ENCODE assay signal across 8 mouse cellular contexts in genomic region chr11:87852690-87853596, GRCm38 (mm10). TPM values are rescaled to one million over a fixed set of nuclear protein-coding genes. Genes with fewer than 3 reads are reported as not detected.
DNase-seq lines count a peak whose midpoint lies in the region; ATAC-seq and TF ChIP-seq lines count a peak whose summit lies in the region.

TSS of gene Mks1 (plus strand) at chr11:87853215.

- peaks cover 2 to 13% of the 10 kb centered on the region in 2 experiments; a peak in 3 of 4 replicates for H3K4me1 ChIP-seq in ES-E14 (ENCODE audit: control insufficient read depth in 2 of 2, insufficient read depth in 2 of 2, low read length in 2 of 2, poor library complexity in 1 of 2)
- peaks cover 11% of the 10 kb centered on the region for H3K4me1 ChIP-seq in forebrain, embryonic 16.5 days (replicated peaks; ENCODE audit: control insufficient read depth, insufficient read depth, low read length)
- H3K4me1 ChIP-seq in lung, embryonic 14.5 days (ENCODE audit: insufficient read depth), result no peaks in the 10 kb centered on the region
- H3K4me1 ChIP-seq in olfactory bulb, adult 2 months (ENCODE audit: control insufficient read depth, insufficient read depth, low read length), result peaks cover 6% of the 10 kb centered on the region; the same call in 1 of the 2 replicates
- peaks cover 5% of the 10 kb centered on the region for H3K4me1 ChIP-seq in thymus, adult 2 months (replicated peaks; ENCODE audit: control insufficient read depth, insufficient read depth, low read length)

- H3K36me3 ChIP-seq in ES-E14 (ENCODE audit: control insufficient read depth, insufficient read depth, low read length, poor library complexity, severe bottlenecking), result peaks cover 12% of the 10 kb centered on the region; the same call in 1 of the 2 replicates
- H3K36me3 ChIP-seq in forebrain, embryonic 16.5 days (ENCODE audit: control insufficient read depth, insufficient read depth), result no peaks in the 10 kb centered on the region
- H3K36me3 ChIP-seq in lung, embryonic 14.5 days (ENCODE audit: insufficient read depth), result peaks cover 9% of the 10 kb centered on the region; the same call in 1 of the 2 replicates
- no peaks in the 10 kb centered on the region for H3K36me3 ChIP-seq in thymus, adult 2 months (ENCODE audit: control insufficient read depth, insufficient read depth, low read length)

- TF ChIP-seq POLR2A in olfactory bulb, adult 2 months (IDR thresholded peaks at IDR 0.05; ENCODE audit: insufficient read depth, low read depth, low read length), result peak; percentile 84
- peak; percentile 58; the same call in 1 of the 2 replicates for TF ChIP-seq POLR2A in thymus, adult 2 months (IDR thresholded peaks at IDR 0.05; ENCODE audit: control insufficient read depth, extremely low read depth, insufficient read depth, low read length, poor library complexity)

- H3K4me2 ChIP-seq in forebrain, embryonic 16.5 days (ENCODE audit: low read length), result peak within 1 kb of the TSS; percentile 62
- H3K4me2 ChIP-seq in lung, embryonic 14.5 days, result peak within 1 kb of the TSS; percentile 66

- no peaks in the 10 kb centered on the region for H3K9me3 ChIP-seq in ES-E14 (ENCODE audit: control insufficient read depth, insufficient read depth, low read depth, low read length)
- H3K9me3 ChIP-seq in forebrain, embryonic 16.5 days (ENCODE audit: control insufficient read depth, low read length), result no peaks in the 10 kb centered on the region
- no peaks in the 10 kb centered on the region for H3K9me3 ChIP-seq in lung, embryonic 14.5 days (ENCODE audit: low read depth, low read length)

- no peak within 1 kb of the TSS for H3K27ac ChIP-seq in ES-E14 (ENCODE audit: insufficient read depth, low read depth, low read length, poor library complexity, severe bottlenecking)
- peak within 1 kb of the TSS; percentile 66 for H3K27ac ChIP-seq in forebrain, embryonic 16.5 days (ENCODE audit: low read length)
- H3K27ac ChIP-seq in layer of hippocampus, adult 2 months, result peak within 1 kb of the TSS; percentile 88
- no peak within 1 kb of the TSS for H3K27ac ChIP-seq in lung, embryonic 14.5 days (ENCODE audit: low read depth)
- H3K27ac ChIP-seq in olfactory bulb, adult 2 months (ENCODE audit: insufficient read depth, low read depth, low read length), result peak within 1 kb of the TSS; percentile 47
- no peak within 1 kb of the TSS for H3K27ac ChIP-seq in thymus, adult 2 months (ENCODE audit: control insufficient read depth, insufficient read depth, low read length)

- no peaks in the 10 kb centered on the region for H3K27me3 ChIP-seq in forebrain, embryonic 16.5 days (replicated peaks; ENCODE audit: control insufficient read depth, insufficient read depth, low read length)
- H3K27me3 ChIP-seq in lung, embryonic 14.5 days (ENCODE audit: insufficient read depth, low read length), result no peaks in the 10 kb centered on the region
- no peaks in the 10 kb centered on the region for H3K27me3 ChIP-seq in thymus, adult 2 months (ENCODE audit: control insufficient read depth, insufficient read depth, low read length)

- H3K9ac ChIP-seq in ES-E14 (ENCODE audit: insufficient read depth, low read depth, low read length, poor library complexity, severe bottlenecking), result peak within 1 kb of the TSS; percentile 82
- H3K9ac ChIP-seq in forebrain, embryonic 16.5 days (replicated peaks; ENCODE audit: low read depth, low read length), result peak within 1 kb of the TSS; percentile 58
- H3K9ac ChIP-seq in lung, embryonic 14.5 days, result peak within 1 kb of the TSS; percentile 53

- peak; percentile 99 for ATAC-seq in forebrain, embryonic 16.5 days
- peak; percentile 95 for ATAC-seq in lung, embryonic 14.5 days (ENCODE audit: insufficient read depth)

- DNase-seq in ES-E14 (ENCODE audit: low read depth, low spot score), result peak; percentile 93
- DNase-seq in cerebellum, adult 11-12 months, result peak; percentile 83
- DNase-seq in heart, postnatal 36 days, result peak; percentile 83 to 86
- peak; percentile 84 to 88 for DNase-seq in layer of hippocampus, adult 2 months (ENCODE audit: low spot score in 2 of 2)
- peak; percentile 98 for DNase-seq in lung, embryonic 14.5 days
- DNase-seq in thymus, adult 2 months, result peak; percentile 92

- H3K4me3 ChIP-seq in ES-E14 (ENCODE audit: insufficient read depth in 1 of 2, low read depth in 1 of 2, low read length in 2 of 2, poor library complexity in 1 of 2, severe bottlenecking in 1 of 2), result peak within 1 kb of the TSS; percentile 70 to 74
- peak within 1 kb of the TSS; percentile 53 for H3K4me3 ChIP-seq in forebrain, embryonic 16.5 days (replicated peaks; ENCODE audit: low read length)
- H3K4me3 ChIP-seq in layer of hippocampus, adult 2 months, result peak within 1 kb of the TSS; percentile 67
- peak within 1 kb of the TSS; percentile 50 for H3K4me3 ChIP-seq in lung, embryonic 14.5 days (ENCODE audit: low read depth, low read length)
- peak within 1 kb of the TSS; percentile 60 for H3K4me3 ChIP-seq in olfactory bulb, adult 2 months (ENCODE audit: insufficient read depth, low read depth, low read length)
- peak within 1 kb of the TSS; percentile 71 for H3K4me3 ChIP-seq in thymus, adult 2 months (ENCODE audit: control insufficient read depth, insufficient read depth, low read length)

- WGBS in forebrain, embryonic 16.5 days, result 4% methylated on average over 40 of the region's 40 CpGs
- WGBS in lung, embryonic 14.5 days, result 3% methylated on average over 40 of the region's 40 CpGs
- 3% methylated on average over 40 of the region's 40 CpGs for WGBS in olfactory bulb, adult 2 months
- 3% methylated on average over 40 of the region's 40 CpGs for WGBS in thymus, adult 2 months

- in situ Hi-C loops in ES-E14 (cut with MboI; ENCODE audit: low sequenced_read_pairs in 2 of 2, unreplicated experiment in 2 of 2), result no loop called here

- 0 out of 2 replicates have a peak, but pooled peaks have one; percentile 7 for TF ChIP-seq CTCF in layer of hippocampus, adult 2 months (conservative IDR thresholded peaks at IDR 0.05)
- no peak for TF ChIP-seq CTCF in lung, embryonic 14.5 days (IDR thresholded peaks at IDR 0.05; ENCODE audit: low read depth)
- no peak for TF ChIP-seq CTCF in olfactory bulb, adult 2 months (IDR thresholded peaks at IDR 0.05; ENCODE audit: insufficient read depth, low read depth, low read length)
- 0 out of 2 replicates have a peak, but pooled peaks have one; percentile 40 for TF ChIP-seq CTCF in thymus, adult 2 months (IDR thresholded peaks at IDR 0.05; ENCODE audit: borderline replicate concordance, control insufficient read depth, extremely low read depth, insufficient read depth, low read length, poor library complexity)

- intact Hi-C loops in heart, postnatal 36 days (cut with DNase I), result loop anchor here (5.0 kb wide), 1 partner anchor 116 kb away; the partner anchor contains the start of gene Supt4a

TF ChIP-seq in ES-E14, 5 proteins besides CTCF, POLR2A, EP300 and RAD21:
- TF ChIP-seq HCFC1 (IDR thresholded peaks at IDR 0.05; ENCODE audit: borderline replicate concordance, insufficient read depth, low read length), result peak; percentile 28; the same call in 1 of the 2 replicates
- no peak for TF ChIP-seq ZC3H11A (IDR thresholded peaks at IDR 0.05; ENCODE audit: borderline replicate concordance, low read depth, low read length)

RNA-seq across cellular contexts. Expression of gene Mks1, which starts in this region (rescaled TPM):
- 14.2 and 21.1 TPM in 2 replicates for total RNA-seq in ES-E14 (2012; rRNA removed)
- 9.7 and 12.6 TPM in 2 replicates for polyA plus RNA-seq in forebrain, embryonic 16.5 days (2015; fragmentation: Nextera tagmentation; extraction: Ambion mirVana)
- total RNA-seq in heart, postnatal 36 days (2021), result 1 to 10 TPM; 1.9 to 3.1 TPM
- total RNA-seq in layer of hippocampus, adult 2 months (2021), result 1 to 10 TPM; 5.7 to 5.9 TPM
- polyA plus RNA-seq in lung, embryonic 14.5 days (2014; fragmentation: Nextera tagmentation; extraction: Ambion mirVana), result 11.3 and 14.3 TPM in 2 replicates
- polyA plus RNA-seq in olfactory bulb, adult 2 months (2012; ENCODE audit: insufficient read depth, insufficient read length, low replicate concordance, missing spikeins), result not detected in 2 replicates
- polyA plus RNA-seq in thymus, adult 2 months (2012; rRNA removed), result 11.8 and 12.4 TPM in 2 replicates

Comparison
In these comparisons a context has a peak if more than half of its experiments do, and no peak if none do; other contexts are left out.
1. RNA of gene Mks1 (polyA plus RNA-seq): 9.7 to 12.6 TPM in forebrain, embryonic 16.5 days, 11.8 to 12.4 TPM in thymus, adult 2 months and 11.3 to 14.3 TPM in lung, embryonic 14.5 days; not detected in olfactory bulb, adult 2 months; every median in the first group is over 10 times any median in the second.
2. H3K27ac ChIP-seq: peak in forebrain, embryonic 16.5 days (single experiment), layer of hippocampus, adult 2 months (single experiment) and olfactory bulb, adult 2 months (single experiment); none in ES-E14 (single experiment), lung, embryonic 14.5 days (single experiment) and thymus, adult 2 months (single experiment).
3. CTCF ChIP-seq: peak in layer of hippocampus, adult 2 months (single experiment) and thymus, adult 2 months (single experiment); none in lung, embryonic 14.5 days (single experiment) and olfactory bulb, adult 2 months (single experiment).
4. Peak in every context shown above with its lines, with median percentiles within 50 percentile points of each other: DNase-seq, H3K4me3 ChIP-seq and H3K9ac ChIP-seq.